Mouse (Mus musculus) neural tube, embryonic 14.5 days (tissue): ENCODE results near the gene Vwa7. TPM values are rescaled to one million over a fixed set of nuclear protein-coding genes. Genes with fewer than 3 reads are reported as not detected.
A peak's percentile ranks its signal among the peaks of the same experiment; 100 is the strongest.

Experiments
- ATAC-seq: fragments of 200-750 bp; cut with Nextera tagmentation; 2 replicates; pipeline ENCODE4 v1.8.0; 2017; ENCODE audit warnings: low read depth, mild to moderate bottlenecking, moderate TSS enrichment, moderate library complexity
- H3K27ac ChIP-seq: fragments of 300-500 bp; sonication (generic); 2 replicates; pipeline ENCODE4 v1.5.1; 2014; ENCODE audit warnings: low read depth, mild to moderate bottlenecking, control low read depth, low read length, moderate library complexity, mixed read lengths
- H3K27me3 ChIP-seq: fragments of 300-500 bp; sonication (generic); 2 replicates; pipeline ENCODE4 v1.6.1; 2014; ENCODE audit warnings: low read length; ENCODE audit not compliant: control insufficient read depth, insufficient read depth
- H3K36me3 ChIP-seq: fragments of 300-500 bp; sonication (generic); 2 replicates; pipeline ENCODE4 v1.6.1; 2014; ENCODE audit warnings: low read length, mixed read lengths; ENCODE audit not compliant: control insufficient read depth, insufficient read depth
- H3K4me1 ChIP-seq: fragments of 300-500 bp; sonication (generic); 2 replicates; pipeline ENCODE4 v1.6.1; 2014; ENCODE audit warnings: low read length; ENCODE audit not compliant: control insufficient read depth, insufficient read depth
- H3K4me2 ChIP-seq: fragments of 300-500 bp; sonication (generic); 2 replicates; pipeline ENCODE4 v1.6.1; 2014; ENCODE audit warnings: mild to moderate bottlenecking, low read depth, low read length, control low read depth
- H3K4me3 ChIP-seq: fragments of 300-500 bp; sonication (generic); 2 replicates; pipeline ENCODE4 v1.5.1; 2014; ENCODE audit warnings: low read depth, low read length, control low read depth, mixed read lengths
- H3K9ac ChIP-seq: fragments of 300-500 bp; sonication (generic); replicated peaks from 2 replicates; pipeline ENCODE4 v1.6.1; 2014; ENCODE audit warnings: low read depth, mild to moderate bottlenecking, control low read depth, low read length, mixed read lengths
- H3K9me3 ChIP-seq: fragments of 300-500 bp; sonication (generic); 2 replicates; pipeline ENCODE4 v1.6.1; 2016; ENCODE audit warnings: low read length; ENCODE audit not compliant: control insufficient read depth
- WGBS: fragments of 180-500 bp; shearing (Covaris S2); extraction: QIAGEN DNeasy Blood & Tissue Kit; methylation state at CpG from one replicate; pipeline ENCODE4 v1.1.7; 2014; 5-methylcytosine and 5-hydroxymethylcytosine counted together
- polyA plus RNA-seq: library from polyadenylated mRNA; unstranded; fragments of >200 nt; fragmentation: Nextera tagmentation; extraction: Ambion mirVana; gene quantifications from 2 replicates; pipeline ENCODE4 v1.2.1, GENCODE M21; 2014

The Vwa7 gene
- polyA plus RNA-seq, 1 experiment from 2014 or later: 0.11 TPM

GRCm38 (mm10) chr17:35023756-35024155 is 7.4 kb downstream of the Vwa7 start:
- no peak for ATAC-seq
- no peak overlapping the region for H3K27ac ChIP-seq
- no peaks in the 10 kb centered on the region for H3K4me1 ChIP-seq
- no peaks in the 10 kb centered on the region for H3K27me3 ChIP-seq
- H3K9me3 ChIP-seq: no peaks in the 10 kb centered on the region
- no peak overlapping the region for H3K9ac ChIP-seq
- 84% methylated on average over 4 of the region's 4 CpGs for WGBS
- H3K4me2 ChIP-seq: no peak overlapping the region
- no peaks in the 10 kb centered on the region for H3K36me3 ChIP-seq
- no peak overlapping the region for H3K4me3 ChIP-seq

- 82% methylated on average over 13 of the region's 13 CpGs for WGBS
- no peak for ATAC-seq
Observed at GRCm38 (mm10) chr17:35024261-35024660, 7.9 kb downstream of the Vwa7 start.

DNA sequence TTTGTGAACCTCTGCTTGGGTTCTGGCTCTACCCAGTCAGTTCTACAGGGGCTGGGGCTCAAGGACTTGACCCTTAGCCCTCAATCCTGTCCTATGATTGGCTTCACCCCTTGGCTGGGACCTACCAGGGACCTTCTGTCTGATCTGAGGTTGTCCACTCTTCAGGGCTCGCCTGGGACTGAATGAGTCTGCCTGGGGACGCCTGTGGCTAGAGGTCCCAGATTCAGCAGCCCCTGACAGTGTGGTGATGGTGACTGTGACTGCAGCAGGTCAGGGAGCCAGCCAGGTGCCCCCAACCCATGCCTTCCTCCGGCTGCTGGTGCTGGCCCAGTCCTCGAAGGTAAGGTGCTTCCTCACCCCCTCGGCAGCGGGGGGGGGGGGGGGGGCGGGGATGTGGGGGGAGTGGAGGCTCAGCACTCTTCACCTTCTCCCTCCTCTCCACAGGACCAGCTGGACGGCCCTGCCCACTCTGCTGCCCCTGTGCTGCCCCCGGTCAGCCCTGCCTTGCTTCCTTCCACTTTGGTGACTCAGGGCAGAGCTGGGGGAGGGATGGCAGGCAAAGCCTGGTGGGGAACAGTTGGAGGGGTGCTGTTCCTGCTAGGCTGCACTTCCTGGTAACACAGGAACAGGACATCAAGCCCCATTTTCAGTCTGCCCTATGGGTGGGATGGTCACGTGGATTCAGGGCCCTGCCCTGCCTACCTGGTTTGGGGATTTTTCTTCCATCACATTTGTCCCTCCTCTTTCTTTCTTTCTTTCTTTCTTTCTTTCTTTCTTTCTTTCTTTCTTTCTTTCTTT is 8.5 kb downstream of the Vwa7 start:
- H3K9ac ChIP-seq: no peak overlapping the region
- no peak overlapping the region for H3K27ac ChIP-seq
- no peaks in the 10 kb centered on the region for H3K27me3 ChIP-seq
- no peak overlapping the region for H3K4me3 ChIP-seq
- ATAC-seq: no peak
- 78% methylated on average over 5 of the region's 10 CpGs for WGBS
- no peaks in the 10 kb centered on the region for H3K36me3 ChIP-seq
- no peaks in the 10 kb centered on the region for H3K9me3 ChIP-seq
- H3K4me1 ChIP-seq: 0 out of 2 replicates have a peak, but pooled peaks cover 2% of the 10 kb centered on the region
- no peak overlapping the region for H3K4me2 ChIP-seq

More at GRCm38 (mm10) chr17:35024261-35024660, 7.9 kb downstream of the Vwa7 start:
- H3K9ac ChIP-seq: no peak overlapping the region
- no peaks in the 10 kb centered on the region for H3K4me1 ChIP-seq
- H3K4me3 ChIP-seq: no peak overlapping the region
- no peak overlapping the region for H3K4me2 ChIP-seq
- no peaks in the 10 kb centered on the region for H3K9me3 ChIP-seq
- no peaks in the 10 kb centered on the region for H3K27me3 ChIP-seq
- H3K36me3 ChIP-seq: no peaks in the 10 kb centered on the region
- H3K27ac ChIP-seq: no peak overlapping the region

DNA sequence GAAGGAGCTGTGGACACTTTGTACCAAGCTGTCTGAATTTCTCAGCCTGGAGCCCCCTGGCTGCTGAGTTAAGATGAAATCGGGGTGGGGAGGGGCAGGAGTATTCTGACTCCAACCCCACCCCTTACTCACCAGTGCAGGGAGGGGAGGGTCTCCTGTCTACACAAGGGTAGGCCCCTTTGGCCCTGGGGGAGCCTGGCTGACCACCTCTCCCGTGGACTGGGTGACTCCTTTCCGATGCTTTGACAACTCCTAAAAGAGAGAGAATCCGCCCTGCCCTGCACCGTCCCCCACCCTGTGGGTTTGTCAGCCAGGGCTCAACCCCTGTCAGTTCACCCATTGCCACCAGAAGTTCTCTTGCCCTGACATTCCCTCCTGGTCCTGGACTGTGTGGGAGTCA is 9.8 kb downstream of the Vwa7 start:
- H3K4me1 ChIP-seq: 0 out of 2 replicates have a peak, but pooled peaks cover 2% of the 10 kb centered on the region
- H3K27me3 ChIP-seq: no peaks in the 10 kb centered on the region
- H3K9me3 ChIP-seq: no peaks in the 10 kb centered on the region
- no peaks in the 10 kb centered on the region for H3K36me3 ChIP-seq
- 87% methylated on average over 5 of the region's 5 CpGs for WGBS
- no peak overlapping the region for H3K9ac ChIP-seq
- H3K4me3 ChIP-seq: no peak overlapping the region
- no peak for ATAC-seq
- H3K27ac ChIP-seq: no peak overlapping the region
- no peak overlapping the region for H3K4me2 ChIP-seq

GRCm38 (mm10) chr17:35027277-35028068 is 11.1 kb downstream of the Vwa7 start, which contains the start of gene Sapcd1:
TSS of gene Sapcd1 (minus strand) at chr17:35028016.
- Histone ChIP-seq H3K4me1 (0 out of 2 replicates have a peak, but pooled peaks cover 2% of the 10 kb centered on the region), H3K4me2 (no peak within 1 kb of the TSS; the same call in 1 of the 2 replicates), H3K27me3 (no peaks in the 10 kb centered on the region), H3K36me3 (no peaks in the 10 kb centered on the region), H3K27ac (peak within 1 kb of the TSS; percentile 3), H3K9me3 (no peaks in the 10 kb centered on the region), H3K9ac (peak within 1 kb of the TSS; percentile 21; the same call in 1 of the 2 replicates), H3K4me3 (no peak within 1 kb of the TSS)
- 27% methylated on average over 13 of the region's 13 CpGs for WGBS
- peak; percentile 71; the same call in 1 of the 2 replicates for ATAC-seq

GRCm38 (mm10) chr17:35028315-35028714 is 11.9 kb downstream of the Vwa7 start:
- ATAC-seq: no peak
- Histone ChIP-seq H3K9me3 (no peaks in the 10 kb centered on the region), H3K4me3 (no peak overlapping the region), H3K4me1 (0 out of 2 replicates have a peak, but pooled peaks cover 2% of the 10 kb centered on the region), H3K9ac (no peak overlapping the region), H3K4me2 (no peak overlapping the region), H3K27me3 (no peaks in the 10 kb centered on the region), H3K36me3 (no peaks in the 10 kb centered on the region), H3K27ac (no peak overlapping the region)
- WGBS: 92% methylated on average over 2 of the region's 2 CpGs

DNA sequence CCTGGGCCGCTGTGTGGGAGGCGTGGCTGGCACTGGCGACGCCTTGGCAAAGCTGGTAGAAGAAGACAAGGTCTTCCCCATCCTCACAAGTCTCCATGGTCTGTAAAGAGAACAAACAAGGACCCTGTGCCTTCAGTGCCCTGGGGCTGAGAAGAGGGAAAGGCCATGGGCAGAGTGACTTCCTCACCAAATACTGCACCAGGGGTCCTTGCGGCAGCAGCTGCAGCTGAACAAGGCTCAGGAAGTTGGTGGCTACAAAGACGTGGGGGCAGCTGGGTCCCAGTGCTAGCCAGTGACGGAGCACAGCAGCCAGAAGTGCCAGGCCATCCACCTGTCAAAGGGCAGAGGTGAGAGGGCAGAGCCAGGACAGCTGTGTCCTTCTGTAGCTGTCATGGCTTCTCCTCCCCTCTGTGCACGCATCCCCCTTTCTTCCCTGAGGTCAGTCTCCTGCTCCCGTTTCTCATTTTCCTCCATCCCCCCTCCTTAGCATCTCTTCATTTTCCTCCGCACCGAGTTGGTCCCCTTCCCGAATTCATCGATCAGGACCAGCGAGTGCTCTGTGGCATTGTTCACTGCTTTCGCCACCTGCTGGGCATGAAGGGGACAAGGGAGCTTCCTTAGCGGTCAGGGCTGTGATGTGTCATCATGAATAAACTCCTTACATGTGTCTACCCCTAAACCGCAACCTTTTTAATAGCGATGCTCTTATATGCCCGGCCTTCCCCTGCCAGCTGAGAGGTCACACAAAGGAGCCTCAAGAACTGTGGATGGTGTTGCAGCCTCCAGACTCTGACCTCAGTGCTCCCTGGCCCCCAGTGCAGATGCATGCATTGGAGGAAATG is 13.5 kb downstream of the Vwa7 start:
- Histone ChIP-seq H3K4me2 (peak overlapping the region; percentile 35), H3K9ac (no peak overlapping the region; the same call in 1 of the 2 replicates), H3K27ac (no peak overlapping the region), H3K9me3 (no peaks in the 10 kb centered on the region), H3K36me3 (no peaks in the 10 kb centered on the region), H3K4me1 (0 out of 2 replicates have a peak, but pooled peaks cover 2% of the 10 kb centered on the region), H3K27me3 (no peaks in the 10 kb centered on the region), H3K4me3 (no peak overlapping the region)
- 27% methylated on average over 19 of the region's 19 CpGs for WGBS
- 0 out of 2 replicates have a peak, but pooled peaks have one; percentile 38 for ATAC-seq

DNA sequence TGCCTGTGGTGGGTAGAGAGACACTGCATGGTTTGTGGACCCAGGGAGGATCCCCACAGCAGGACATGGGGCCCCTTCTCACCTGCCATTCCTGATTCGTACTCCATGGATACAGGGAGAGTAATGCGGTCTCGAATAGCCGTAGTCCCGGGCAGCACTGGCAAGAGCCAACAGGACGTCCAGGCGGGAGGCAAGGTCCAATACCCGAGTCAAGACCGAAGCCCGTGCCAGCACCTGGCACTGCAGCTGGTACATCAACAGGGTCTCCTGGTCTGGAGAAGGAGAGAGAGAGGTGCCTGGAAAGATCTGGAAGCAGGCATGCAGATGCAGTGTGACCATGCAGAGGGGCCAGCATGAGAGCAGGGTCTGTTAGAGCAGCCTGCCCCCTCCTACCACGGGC is 14.9 kb downstream of the Vwa7 start:
- no peak for ATAC-seq
- Histone ChIP-seq H3K27ac (no peak overlapping the region), H3K9me3 (no peaks in the 10 kb centered on the region), H3K27me3 (no peaks in the 10 kb centered on the region), H3K4me1 (0 out of 2 replicates have a peak, but pooled peaks cover 2% of the 10 kb centered on the region), H3K9ac (no peak overlapping the region), H3K36me3 (no peaks in the 10 kb centered on the region), H3K4me3 (no peak overlapping the region), H3K4me2 (no peak overlapping the region)
- 88% methylated on average over 11 of the region's 11 CpGs for WGBS
